Mouse (Mus musculus) E14TG2a.4 (cell line): ENCODE measurements around the gene Ephb3.
"Not testable (repeated sequence)": the region's sequence is repeated elsewhere in the genome, so short reads cannot be mapped to it uniquely, and the experiment has no call there.

ENCODE experiments used
- H3K27me3 ChIP-seq: 2 replicates; pipeline ENCODE4 v1.6.1; 2014; ENCODE audit warnings: low read length, control low read depth; ENCODE audit not compliant: insufficient read depth
- H3K36me3 ChIP-seq: 2 replicates; pipeline ENCODE4 v1.6.1; 2014; ENCODE audit warnings: low read length, control low read depth; ENCODE audit not compliant: insufficient read depth
- H3K4me1 ChIP-seq: replicated peaks from 2 replicates; pipeline ENCODE4 v1.6.1; 2014; ENCODE audit warnings: low read depth, low read length, control low read depth
- H3K4me3 ChIP-seq: replicated peaks from 2 replicates; pipeline ENCODE4 v1.5.1; 2014; ENCODE audit warnings: mild to moderate bottlenecking, low read length
- H3K9me3 ChIP-seq: 2 replicates; pipeline ENCODE4 v1.6.1; 2014; ENCODE audit warnings: low read length, control low read depth
- CTCF ChIP-seq: conservative IDR thresholded peaks from 2 replicates; pipeline ENCODE4 v1.5.1; 2014; ENCODE audit warnings: low read length
- NANOG ChIP-seq: IDR thresholded peaks from 2 replicates; pipeline ENCODE4 v1.6.1; 2014; ENCODE audit warnings: borderline replicate concordance, low read length, mixed read lengths
- POU5F1 ChIP-seq: IDR thresholded peaks from 2 replicates; pipeline ENCODE4 v1.6.1; 2014; ENCODE audit warnings: low read length, borderline replicate concordance

The Ephb3 gene

DNA sequence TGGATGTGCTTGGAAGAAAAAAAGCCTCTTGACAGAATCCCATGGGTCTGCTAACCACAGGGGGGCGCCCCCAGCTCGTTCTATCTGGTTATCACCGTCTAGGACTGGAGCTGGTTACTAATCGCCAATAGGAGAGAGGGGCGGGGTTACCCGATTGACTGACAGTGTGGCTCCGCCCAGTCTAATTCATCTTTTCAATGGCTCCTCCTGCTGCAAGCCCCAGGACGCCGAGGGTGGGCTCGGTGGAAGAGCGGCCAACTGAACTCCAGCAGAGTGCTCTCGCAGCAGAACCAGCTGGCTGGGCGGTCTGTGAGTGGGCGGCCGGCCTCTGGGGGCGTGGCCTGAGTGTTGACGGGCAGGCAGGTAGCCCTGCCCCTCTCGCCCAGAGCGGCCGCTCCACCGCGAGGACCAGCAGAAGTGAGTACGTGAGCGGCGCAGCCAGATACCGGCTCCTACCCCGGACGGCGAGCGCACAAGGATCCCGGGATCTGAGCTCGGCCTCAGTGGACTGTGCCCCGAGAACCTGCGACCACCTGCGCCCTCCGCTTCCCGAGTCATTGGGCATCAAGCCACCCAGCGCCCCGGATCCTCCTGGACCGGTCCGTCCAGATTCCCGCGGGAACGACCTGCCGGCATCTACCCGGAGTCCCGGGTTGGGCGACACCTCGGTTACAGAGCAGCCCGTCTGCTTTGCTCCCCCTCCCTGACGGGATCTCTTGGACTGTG, at the start of gene Ephb3:
Gene Ephb3 (plus strand): TSS at position 389 of the 726 bp plus-strand sequence.
- Histone ChIP-seq H3K27me3 (peaks cover 12% of the 10 kb centered on the region; the same call in 1 of the 2 replicates), H3K9me3 (no peaks in the 10 kb centered on the region), H3K4me3 (peak within 1 kb of the TSS; percentile 90), H3K36me3 (peaks cover 17% of the 10 kb centered on the region), H3K4me1 (peaks cover 80% of the 10 kb centered on the region)
- TF ChIP-seq NANOG (no peak), CTCF (peak; percentile 32; the same call in 1 of the 2 replicates)

DNA sequence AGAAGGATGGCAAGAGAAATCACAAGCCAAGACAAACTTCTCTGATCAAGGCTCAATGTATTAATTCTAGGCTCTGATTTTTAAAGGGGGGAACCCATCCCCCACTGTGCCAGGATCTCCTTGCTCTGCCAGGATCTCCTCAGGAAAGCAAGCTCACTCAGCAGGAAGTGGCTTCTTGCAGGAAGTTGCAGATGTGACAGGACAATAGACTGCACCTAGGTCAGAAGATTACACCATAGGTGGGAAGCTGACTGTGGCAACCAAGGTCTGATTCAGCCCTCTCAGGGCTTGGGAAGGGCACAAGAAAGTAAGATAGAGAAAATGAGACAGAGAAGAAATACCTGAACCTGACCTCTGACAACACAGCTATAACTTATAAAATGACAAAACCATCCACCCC, 48.3 kb upstream of the Ephb3 start:
- not testable (repeated sequence) for H3K27me3 ChIP-seq, H3K9me3 ChIP-seq, H3K4me3 ChIP-seq, H3K36me3 ChIP-seq
- peaks cover 53% of the 10 kb centered on the region for H3K4me1 ChIP-seq
- TF ChIP-seq NANOG, result peak; percentile 12; the same call in 1 of the 2 replicates

DNA sequence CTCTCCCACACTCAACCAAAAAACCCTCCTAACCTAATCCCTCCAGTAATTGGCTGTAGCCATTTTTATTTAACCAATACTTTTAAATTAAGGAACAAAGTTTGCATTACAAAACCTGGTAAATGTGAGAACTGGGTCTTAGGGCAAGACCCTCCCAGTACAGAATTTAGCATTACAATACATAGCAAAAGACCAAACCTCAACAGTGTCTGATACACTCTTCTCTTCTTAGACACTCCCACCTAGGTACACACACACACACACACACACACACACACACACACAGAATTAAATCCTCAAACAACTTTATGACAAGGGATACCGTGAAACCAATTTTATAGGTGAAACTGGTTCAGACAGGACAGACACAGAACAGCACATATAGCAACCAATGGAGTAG, 45.3 kb upstream of the Ephb3 start:
- not testable (repeated sequence) for H3K27me3 ChIP-seq, H3K36me3 ChIP-seq, H3K4me3 ChIP-seq
- peaks cover 56% of the 10 kb centered on the region for H3K4me1 ChIP-seq
- H3K9me3 ChIP-seq, result peaks cover 25% of the 10 kb centered on the region

DNA sequence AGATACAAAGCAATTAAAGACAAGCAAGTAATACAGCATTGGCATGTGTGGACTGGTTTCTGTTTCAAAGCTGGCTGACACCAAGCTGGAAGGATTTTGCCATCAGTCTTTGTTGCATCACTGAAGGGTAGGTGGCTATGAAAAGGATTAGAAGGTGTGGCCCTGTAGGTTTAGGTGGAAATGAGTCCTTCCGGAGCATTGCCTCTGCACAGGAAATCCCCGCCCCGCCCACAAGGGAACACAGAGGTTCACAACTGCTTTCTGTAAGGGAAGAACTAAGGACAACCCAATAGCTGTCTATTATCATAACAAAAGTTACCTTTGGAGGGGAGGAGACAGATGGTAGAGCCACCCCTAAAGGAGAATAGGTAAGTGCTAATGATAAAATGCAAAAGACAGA, 41.1 kb upstream of the Ephb3 start:
- H3K4me3 ChIP-seq, result not testable (repeated sequence)

DNA sequence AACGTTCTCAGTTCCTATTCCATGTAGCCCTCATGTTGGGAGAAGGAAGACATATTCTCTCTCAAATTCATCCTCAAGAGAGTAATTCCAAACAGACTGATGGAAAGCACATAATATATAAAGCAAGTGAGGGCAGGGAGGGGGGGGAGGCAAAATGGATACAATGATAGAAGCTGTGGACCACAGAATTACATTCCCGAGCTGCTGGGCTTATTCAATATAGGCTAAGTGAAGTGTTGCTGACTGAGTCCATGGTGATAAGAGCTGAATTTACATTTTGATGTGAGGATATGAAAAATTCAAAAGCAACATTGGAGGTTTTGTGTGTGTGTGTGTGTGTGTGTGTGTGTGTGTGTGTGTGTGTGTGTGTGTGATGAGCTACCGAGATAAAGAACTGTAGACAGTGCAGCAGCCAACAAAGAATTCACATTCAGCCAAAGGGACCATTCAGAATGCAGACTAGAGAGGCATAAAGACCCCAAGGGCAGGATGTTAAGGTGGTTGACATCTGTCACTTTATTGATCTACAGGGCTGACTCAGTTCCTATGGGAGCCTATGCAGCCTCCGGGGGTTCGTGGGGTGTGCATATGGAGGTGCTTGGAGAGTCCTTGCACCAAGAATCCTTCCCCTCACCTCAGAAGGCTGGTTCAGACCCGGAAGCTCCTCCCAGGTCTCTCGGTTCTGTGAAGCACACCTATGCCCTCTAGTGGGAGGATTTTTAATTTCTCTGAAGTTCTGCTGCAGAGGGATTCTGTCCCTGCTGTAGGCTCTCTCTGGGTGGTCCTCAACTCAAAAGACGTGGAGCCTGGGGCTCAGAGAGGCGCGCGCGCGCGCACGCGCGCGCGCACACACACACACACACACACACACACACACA, 39.0 kb upstream of the Ephb3 start:
- Histone ChIP-seq H3K4me1 (peaks cover 17% of the 10 kb centered on the region), H3K9me3 (peaks cover 50% of the 10 kb centered on the region)
- H3K4me3 ChIP-seq, H3K36me3 ChIP-seq, H3K27me3 ChIP-seq: not testable (repeated sequence)

More for the DNA sequence above, 41.1 kb upstream of the Ephb3 start:
- H3K36me3 ChIP-seq, H3K27me3 ChIP-seq: not testable (repeated sequence)
- Histone ChIP-seq H3K9me3 (peaks cover 31% of the 10 kb centered on the region), H3K4me1 (peaks cover 32% of the 10 kb centered on the region)

DNA sequence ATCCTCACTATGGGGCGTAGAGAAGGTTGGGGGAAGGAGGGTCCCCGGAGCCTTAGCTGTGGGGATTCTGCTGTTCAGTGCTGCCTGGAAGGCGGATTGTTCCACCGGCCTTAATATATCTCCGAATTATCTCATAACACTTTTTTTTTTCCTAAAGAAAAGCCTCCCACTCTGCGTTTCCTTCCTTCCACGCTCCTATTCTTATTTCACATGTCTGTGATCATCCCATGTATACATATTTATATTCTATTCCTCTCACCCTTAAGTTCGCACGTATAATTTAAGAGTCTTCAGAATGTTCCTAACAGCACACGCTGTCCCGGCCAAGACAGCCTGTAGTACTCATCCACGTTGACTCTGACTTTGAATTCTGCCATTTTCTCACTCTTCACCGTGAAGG, 35.8 kb upstream of the Ephb3 start:
- no peak for TF ChIP-seq POU5F1
- no peak for TF ChIP-seq CTCF
- no peak for TF ChIP-seq NANOG
- Histone ChIP-seq H3K36me3 (peaks cover 5% of the 10 kb centered on the region), H3K27me3 (no peaks in the 10 kb centered on the region), H3K4me3 (no peak overlapping the region), H3K4me1 (peaks cover 8% of the 10 kb centered on the region), H3K9me3 (peaks cover 56% of the 10 kb centered on the region)

DNA sequence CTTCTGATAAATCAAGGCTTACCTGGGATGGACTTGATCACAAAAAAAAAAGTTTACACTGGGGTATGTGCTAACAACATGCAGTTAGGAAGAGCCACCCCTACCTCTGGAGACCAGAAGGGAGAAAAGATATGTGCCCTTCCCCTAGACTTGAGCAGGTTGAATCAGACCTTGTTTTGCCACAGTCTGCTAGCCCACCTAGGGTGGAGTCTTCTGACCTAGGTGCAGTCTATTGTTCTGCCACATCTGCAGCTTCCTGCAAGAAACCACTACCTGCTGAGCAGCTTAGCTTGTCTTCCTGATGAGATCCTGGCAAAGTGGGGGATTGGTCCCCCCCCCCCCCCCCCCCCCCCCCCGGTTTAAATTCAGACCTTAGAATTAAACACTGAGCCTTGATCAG, 29.3 kb upstream of the Ephb3 start:
- H3K36me3 ChIP-seq, result peaks cover 5% of the 10 kb centered on the region
- H3K4me3 ChIP-seq, result no peak overlapping the region
- H3K9me3 ChIP-seq, result peaks cover 89% of the 10 kb centered on the region
- H3K27me3 ChIP-seq, result no peaks in the 10 kb centered on the region
- TF ChIP-seq NANOG, result no peak
- no peak for TF ChIP-seq CTCF
- no peak for TF ChIP-seq POU5F1
- H3K4me1 ChIP-seq, result no peaks in the 10 kb centered on the region

DNA sequence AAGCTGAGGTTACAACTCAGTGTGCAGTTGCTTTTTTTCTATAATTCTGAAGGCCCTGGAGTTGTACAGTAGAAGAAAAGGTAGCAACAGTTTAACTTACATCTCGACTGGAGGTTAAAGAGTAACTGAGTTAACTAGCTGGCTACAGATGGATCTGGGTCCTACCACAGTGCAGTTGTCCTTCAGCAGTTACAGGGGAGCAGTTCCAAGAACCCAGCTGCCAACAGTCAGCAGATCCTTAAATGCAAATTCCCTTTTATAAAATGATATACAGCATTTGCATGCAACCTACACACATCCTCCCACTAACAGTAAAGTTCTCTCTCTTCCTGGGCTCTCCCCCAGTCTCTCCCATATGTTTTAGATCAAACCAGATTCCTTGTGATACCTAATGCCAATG, 22.4 kb upstream of the Ephb3 start:
- Histone ChIP-seq H3K27me3 (no peaks in the 10 kb centered on the region), H3K36me3 (no peaks in the 10 kb centered on the region), H3K4me3 (no peak overlapping the region), H3K4me1 (peaks cover 10% of the 10 kb centered on the region), H3K9me3 (peaks cover 53% of the 10 kb centered on the region)
- no peak for TF ChIP-seq POU5F1
- no peak for TF ChIP-seq CTCF
- no peak for TF ChIP-seq NANOG

DNA sequence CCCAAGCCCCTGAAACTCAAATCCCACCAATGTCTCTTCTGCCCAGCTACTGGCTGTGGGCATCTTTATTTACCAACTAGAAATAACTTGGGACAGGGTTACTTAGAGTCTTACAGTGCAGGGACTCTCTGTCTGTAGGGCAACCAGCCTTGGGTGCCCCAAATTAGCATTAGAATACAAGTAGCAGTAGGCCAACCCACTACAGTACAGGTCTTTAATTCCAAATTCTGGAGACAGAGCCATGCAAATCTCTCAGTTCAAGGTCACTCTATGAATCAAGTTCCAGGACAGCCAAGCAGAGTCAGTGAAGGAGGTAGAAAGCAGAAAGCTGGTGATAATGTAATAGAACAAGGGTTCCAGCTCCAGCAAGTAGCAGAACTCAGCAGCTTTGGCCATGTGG, 19.9 kb upstream of the Ephb3 start:
- Histone ChIP-seq H3K9me3 (peaks cover 32% of the 10 kb centered on the region), H3K4me1 (peaks cover 23% of the 10 kb centered on the region), H3K27me3 (no peaks in the 10 kb centered on the region), H3K36me3 (no peaks in the 10 kb centered on the region), H3K4me3 (no peak overlapping the region)
- TF ChIP-seq POU5F1, result no peak
- no peak for TF ChIP-seq CTCF
- no peak for TF ChIP-seq NANOG
